Comparison of ENCODE assay signal across 15 mouse cellular contexts in the genomic region with DNA sequence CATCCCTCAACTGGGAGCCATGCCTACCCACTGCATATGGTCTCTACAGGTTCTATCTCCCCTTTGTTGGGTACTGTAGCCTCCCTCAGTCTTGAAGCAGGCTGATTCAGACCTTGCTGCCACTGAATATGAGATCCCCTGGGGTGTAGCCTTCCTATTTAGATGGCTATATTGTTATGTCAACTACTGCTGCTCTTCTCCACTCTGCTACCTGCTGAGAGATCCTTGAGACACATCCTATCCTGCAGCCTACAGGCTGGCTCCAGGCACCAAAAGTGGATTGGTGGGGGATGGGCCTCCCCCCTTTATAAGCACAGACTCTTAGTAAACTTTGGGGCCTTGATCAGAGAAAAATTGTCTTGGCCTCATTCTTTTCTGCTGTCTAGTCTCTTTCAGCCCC. TPM values are rescaled to one million over a fixed set of nuclear protein-coding genes. Genes with fewer than 3 reads are reported as not detected.
"Had no signal": no experiment of that assay in that cellular context is flagged by ENCODE, and none has a peak within 500 bp of the region (broad histone marks: within the 10 kb centered on the region; RNA-seq: fewer than 3 reads in every experiment).

No protein-coding gene starts in this region.

- DNase-seq: liver, postnatal 0 days; lung, adult 2 months; lung, postnatal 10 days; lung, postnatal 4 days; midbrain, embryonic 14.5 days; retina, postnatal 1 day; right cerebral cortex, adult 18-20 months; right cerebral cortex, postnatal 25 days; right cerebral cortex, postnatal 4 days; spleen, adult 18-20 months; thymus, adult 18-20 months; thymus, postnatal 14 days; thymus, postnatal 36 days had no signal

RNA-seq across cellular contexts. Expression of a gene that starts 34.4 kb away (rescaled TPM):
- total RNA-seq: megakaryocyte, adult 5-6 weeks; megakaryocyte-erythroid progenitor cell, adult 5-6 weeks had no signal
